Mouse (Mus musculus): Measurements from ENCODE around the gene C1ql1.

DNA sequence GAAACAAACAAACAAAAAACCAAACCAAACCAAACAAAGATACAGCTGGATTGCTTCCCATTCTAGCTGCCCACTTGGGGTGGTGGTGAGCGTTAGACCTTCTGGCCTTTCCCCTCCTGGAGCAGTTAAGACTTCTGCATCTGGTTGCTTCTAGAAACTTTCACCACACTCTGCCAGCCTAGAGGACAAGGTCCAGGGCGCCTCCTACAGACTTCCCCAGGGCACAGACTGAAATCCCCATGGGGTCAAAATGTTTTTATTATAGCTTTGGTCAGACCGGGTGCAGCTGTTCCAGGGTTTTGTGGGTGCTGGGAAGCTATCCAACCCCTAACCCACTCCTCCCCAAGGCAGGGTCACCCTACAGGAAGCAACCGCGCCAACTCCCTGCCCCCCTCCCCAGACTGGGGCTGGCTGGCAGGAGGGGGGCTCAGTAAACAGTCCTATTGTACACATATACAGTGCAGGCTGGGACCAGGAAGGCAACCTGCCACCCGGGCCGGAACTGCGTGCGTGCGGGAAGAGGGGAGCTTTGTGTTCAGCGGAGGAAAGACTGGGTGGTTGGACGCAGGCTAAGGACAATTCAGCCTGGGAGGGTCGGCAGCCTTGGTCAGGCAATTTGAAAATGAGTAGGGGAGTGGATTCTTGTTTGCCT is 7.3 kb downstream of the C1ql1 start:
- no peak for TF ChIP-seq GATA1 (IDR thresholded peaks at IDR 0.05; ENCODE audit: borderline replicate concordance, low read length)
- no peak for TF ChIP-seq FLI1 (IDR thresholded peaks at IDR 0.05; ENCODE audit: low read length)
